Mouse (Mus musculus): Measurements from ENCODE around the gene Tns2. TPM values are rescaled to one million over a fixed set of nuclear protein-coding genes. Genes with fewer than 3 reads are reported as not detected.

Gene Tns2
- polyA plus RNA-seq, 1 experiment, result 19.4 TPM

DNA sequence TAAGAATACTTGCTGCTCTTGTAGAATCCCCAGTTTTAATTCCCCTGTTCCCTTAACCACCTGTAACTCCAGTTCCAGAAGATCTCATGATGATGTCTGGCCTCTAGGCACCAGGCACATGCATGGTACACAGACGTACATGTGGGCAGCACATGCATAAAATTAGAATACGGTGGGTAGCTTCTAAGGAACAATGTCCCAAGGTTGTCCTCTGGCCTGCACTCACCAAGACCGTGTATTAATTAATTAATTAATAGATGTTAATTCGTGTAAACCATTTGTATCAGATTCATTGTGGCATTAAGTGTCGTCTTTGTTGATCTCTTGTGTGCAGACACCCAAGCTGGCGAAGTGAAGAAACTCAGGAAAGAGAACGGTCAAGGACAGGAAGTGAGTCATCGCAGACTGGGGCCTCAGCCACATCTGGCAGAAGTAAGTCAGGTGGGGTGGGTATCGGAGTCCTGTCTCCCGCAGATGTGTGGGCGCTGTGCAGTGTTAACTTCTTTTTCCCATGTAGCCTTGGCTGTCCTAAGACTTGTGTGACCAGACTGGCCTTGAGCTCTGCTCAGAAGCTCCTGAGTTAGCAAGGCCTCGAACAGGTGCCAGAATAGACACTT is 9.0 kb upstream of the Tns2 start:
- Histone ChIP-seq H3K4me1 (ENCODE audit: control insufficient read depth, insufficient read depth, low read length) (no peaks in the 10 kb centered on the region), H3K27ac (ENCODE audit: insufficient read depth, low read length) (no peak overlapping the region), H3K4me3 (ENCODE audit: insufficient read depth, low read length) (no peak overlapping the region)
- TF ChIP-seq CTCF (IDR thresholded peaks at IDR 0.05; ENCODE audit: extremely low read depth, insufficient read depth, low read length) (no peak), POLR2A (IDR thresholded peaks at IDR 0.05; ENCODE audit: extremely low read depth, insufficient read depth, low read length) (no peak)

DNA sequence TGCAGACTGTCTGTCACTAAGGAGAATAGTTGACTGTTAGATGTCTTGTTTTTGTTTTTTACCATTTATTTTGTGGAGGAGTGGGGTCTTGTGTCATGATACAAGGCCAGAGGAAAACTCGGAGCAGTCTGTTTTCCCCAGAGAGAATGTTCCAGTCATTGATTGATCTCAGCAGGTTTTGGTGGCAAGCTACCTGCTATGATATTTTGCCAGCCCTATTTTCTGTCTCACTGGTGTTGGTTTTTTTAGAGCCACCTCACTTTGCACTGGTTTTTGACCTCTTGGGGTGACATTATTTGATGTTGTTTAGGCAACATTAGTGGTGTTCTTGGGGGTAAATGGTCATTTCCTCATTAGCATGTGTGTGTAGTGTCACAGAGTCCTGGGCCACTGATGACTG is 8.5 kb upstream of the Tns2 start:
- Histone ChIP-seq H3K27ac (ENCODE audit: insufficient read depth, low read length) (no peak overlapping the region), H3K4me1 (ENCODE audit: control insufficient read depth, insufficient read depth, low read length) (no peaks in the 10 kb centered on the region), H3K4me3 (ENCODE audit: insufficient read depth, low read length) (no peak overlapping the region)
- TF ChIP-seq CTCF (IDR thresholded peaks at IDR 0.05; ENCODE audit: extremely low read depth, insufficient read depth, low read length) (no peak), POLR2A (IDR thresholded peaks at IDR 0.05; ENCODE audit: extremely low read depth, insufficient read depth, low read length) (no peak)

DNA sequence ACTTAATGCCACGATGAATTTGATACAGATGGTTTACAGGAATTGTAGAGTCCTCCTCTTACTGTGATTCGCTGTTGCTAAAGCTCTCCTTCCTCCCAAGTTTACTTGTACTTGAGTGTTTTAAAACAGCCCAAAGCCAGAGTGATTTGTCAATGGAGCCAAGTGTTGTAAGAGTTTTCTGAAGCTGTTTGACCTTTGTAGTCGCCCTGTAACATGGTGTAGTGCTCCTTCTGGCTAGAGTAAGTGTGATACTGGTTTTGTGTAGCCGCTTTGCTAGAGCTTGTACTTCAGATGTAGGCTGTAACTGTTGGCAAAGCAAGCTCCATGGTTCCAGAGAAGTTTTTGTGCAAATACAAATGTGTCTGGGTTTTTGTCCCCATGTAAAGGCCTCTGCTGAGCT is 8.0 kb upstream of the Tns2 start:
- Histone ChIP-seq H3K27ac (ENCODE audit: insufficient read depth, low read length) (no peak overlapping the region), H3K4me3 (ENCODE audit: insufficient read depth, low read length) (no peak overlapping the region), H3K4me1 (ENCODE audit: control insufficient read depth, insufficient read depth, low read length) (no peaks in the 10 kb centered on the region)
- TF ChIP-seq POLR2A (IDR thresholded peaks at IDR 0.05; ENCODE audit: extremely low read depth, insufficient read depth, low read length) (no peak), CTCF (IDR thresholded peaks at IDR 0.05; ENCODE audit: extremely low read depth, insufficient read depth, low read length) (no peak)

DNA sequence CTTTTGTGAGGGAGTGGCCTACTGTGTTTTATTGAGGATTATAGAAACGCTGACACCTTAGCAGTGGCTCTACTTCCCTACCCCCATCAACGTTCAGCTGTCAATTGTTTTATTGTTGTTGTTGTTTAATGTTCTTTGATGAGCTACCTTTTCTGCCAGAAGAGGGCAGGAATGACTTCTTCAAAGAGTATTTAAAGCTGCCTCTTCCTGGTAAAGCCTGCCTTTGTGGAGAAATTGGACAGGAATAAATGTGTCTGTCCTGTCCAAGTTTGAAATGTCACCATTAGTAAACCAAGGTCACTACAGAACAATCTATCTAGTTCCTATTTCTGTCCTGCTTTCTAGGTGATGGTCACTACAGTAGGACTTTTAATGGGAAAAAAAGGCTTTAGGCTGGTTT is 6.1 kb upstream of the Tns2 start:
- no peaks in the 10 kb centered on the region for H3K4me1 ChIP-seq (ENCODE audit: control insufficient read depth, insufficient read depth, low read length)
- TF ChIP-seq POLR2A (IDR thresholded peaks at IDR 0.05; ENCODE audit: extremely low read depth, insufficient read depth, low read length) (no peak), CTCF (IDR thresholded peaks at IDR 0.05; ENCODE audit: extremely low read depth, insufficient read depth, low read length) (no peak)
- H3K27ac ChIP-seq (ENCODE audit: insufficient read depth, low read length), result no peak overlapping the region
- no peak overlapping the region for H3K4me3 ChIP-seq (ENCODE audit: insufficient read depth, low read length)

DNA sequence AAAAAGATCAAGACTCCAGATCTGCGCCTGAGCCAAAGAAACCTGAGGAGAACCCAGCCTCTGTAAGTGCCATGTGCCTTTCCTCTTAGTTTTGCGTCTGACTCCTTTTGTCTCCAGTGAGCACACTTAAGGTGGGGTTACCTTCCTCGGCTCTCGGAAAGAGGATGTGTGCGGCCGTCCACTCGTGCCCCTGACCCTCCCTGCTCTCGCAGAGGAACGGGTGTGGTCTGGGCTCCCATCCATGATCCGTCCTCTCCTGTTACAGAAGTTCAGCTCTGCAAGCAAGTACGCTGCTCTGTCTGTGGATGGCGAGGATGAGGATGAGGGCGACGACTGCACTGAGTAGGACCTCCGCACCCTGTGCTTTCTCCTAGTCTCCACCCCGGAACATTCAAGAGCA is 5.2 kb upstream of the Tns2 start:
- Histone ChIP-seq H3K27ac (ENCODE audit: insufficient read depth, low read length) (no peak overlapping the region), H3K4me3 (ENCODE audit: insufficient read depth, low read length) (no peak overlapping the region), H3K4me1 (ENCODE audit: control insufficient read depth, insufficient read depth, low read length) (0 out of 2 replicates have a peak, but pooled peaks cover 3% of the 10 kb centered on the region)
- TF ChIP-seq CTCF (IDR thresholded peaks at IDR 0.05; ENCODE audit: extremely low read depth, insufficient read depth, low read length) (no peak), POLR2A (IDR thresholded peaks at IDR 0.05; ENCODE audit: extremely low read depth, insufficient read depth, low read length) (no peak)

DNA sequence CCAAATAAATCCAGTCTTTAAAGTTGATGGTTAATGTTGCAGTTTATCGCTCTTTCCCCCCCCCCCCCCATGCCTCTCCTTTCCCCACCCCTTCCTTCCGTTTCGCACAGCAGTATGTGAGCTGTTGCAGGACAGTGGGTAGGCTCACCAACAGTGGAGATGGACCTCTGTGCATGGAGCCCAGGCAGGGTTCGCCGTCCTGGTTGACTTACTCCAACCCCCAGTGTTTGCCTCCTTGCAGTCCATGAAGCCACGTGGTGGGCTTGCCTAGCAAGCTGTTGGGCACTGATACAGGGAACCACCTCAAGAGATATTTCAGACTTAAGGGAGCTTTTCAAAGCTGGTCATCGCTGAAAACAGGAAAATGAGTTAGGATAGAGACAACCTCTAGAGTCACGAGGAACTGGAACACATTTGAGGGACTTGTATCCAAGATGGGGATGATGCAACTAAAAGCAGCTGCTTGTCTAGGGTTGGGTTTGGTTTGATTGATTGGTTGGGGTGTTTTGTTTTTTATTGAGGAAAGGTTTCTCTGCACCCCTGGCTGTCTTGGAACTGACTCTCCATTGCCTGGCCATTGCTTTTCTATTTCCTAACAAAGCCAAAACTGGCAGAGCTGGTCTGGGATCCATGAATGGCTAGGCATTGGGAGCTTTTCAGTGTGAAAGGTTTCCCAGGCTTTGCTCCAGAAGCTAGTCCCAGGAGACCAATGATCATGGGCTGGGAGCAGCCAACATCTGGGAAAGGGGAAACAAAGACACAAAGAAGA is 2.9 kb upstream of the Tns2 start:
- Histone ChIP-seq H3K27ac (ENCODE audit: insufficient read depth, low read length) (no peak overlapping the region), H3K4me3 (ENCODE audit: insufficient read depth, low read length) (no peak overlapping the region), H3K4me1 (ENCODE audit: control insufficient read depth, insufficient read depth, low read length) (0 out of 2 replicates have a peak, but pooled peaks cover 7% of the 10 kb centered on the region)
- TF ChIP-seq POLR2A (IDR thresholded peaks at IDR 0.05; ENCODE audit: extremely low read depth, insufficient read depth, low read length), result no peak
- TF ChIP-seq CTCF (IDR thresholded peaks at IDR 0.05; ENCODE audit: extremely low read depth, insufficient read depth, low read length), result no peak

DNA sequence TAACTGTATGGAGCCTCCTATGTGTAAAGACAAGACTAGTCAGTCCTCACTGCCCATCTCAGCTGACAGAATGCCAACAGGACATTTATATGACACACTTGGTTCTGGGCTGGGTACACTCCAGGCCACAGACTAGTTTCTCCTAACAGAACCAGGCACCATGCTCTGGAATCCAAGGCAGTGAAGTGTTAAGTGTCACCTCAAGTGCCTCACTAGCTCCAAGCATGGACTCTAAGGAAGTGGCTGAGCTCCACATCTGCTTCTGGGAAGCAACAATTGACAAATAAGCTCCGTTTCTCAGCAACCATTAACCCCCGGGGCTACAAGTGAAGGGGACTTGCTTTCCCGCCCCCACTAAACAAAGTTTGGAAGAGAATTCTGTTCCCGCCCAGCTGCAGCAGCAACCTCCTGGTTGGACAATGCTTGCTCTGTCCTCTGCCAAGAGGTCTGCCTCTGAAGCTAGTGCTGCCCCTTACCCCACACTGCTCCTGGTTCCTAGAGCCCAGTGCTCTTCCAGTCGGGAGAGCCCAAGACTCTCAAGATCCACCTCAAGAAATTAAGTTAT is 2.1 kb upstream of the Tns2 start:
- H3K4me3 ChIP-seq (ENCODE audit: insufficient read depth, low read length), result no peak overlapping the region
- no peak overlapping the region for H3K27ac ChIP-seq (ENCODE audit: insufficient read depth, low read length)
- TF ChIP-seq POLR2A (IDR thresholded peaks at IDR 0.05; ENCODE audit: extremely low read depth, insufficient read depth, low read length) (no peak), CTCF (IDR thresholded peaks at IDR 0.05; ENCODE audit: extremely low read depth, insufficient read depth, low read length) (no peak)
- 0 out of 2 replicates have a peak, but pooled peaks cover 7% of the 10 kb centered on the region for H3K4me1 ChIP-seq (ENCODE audit: control insufficient read depth, insufficient read depth, low read length)

DNA sequence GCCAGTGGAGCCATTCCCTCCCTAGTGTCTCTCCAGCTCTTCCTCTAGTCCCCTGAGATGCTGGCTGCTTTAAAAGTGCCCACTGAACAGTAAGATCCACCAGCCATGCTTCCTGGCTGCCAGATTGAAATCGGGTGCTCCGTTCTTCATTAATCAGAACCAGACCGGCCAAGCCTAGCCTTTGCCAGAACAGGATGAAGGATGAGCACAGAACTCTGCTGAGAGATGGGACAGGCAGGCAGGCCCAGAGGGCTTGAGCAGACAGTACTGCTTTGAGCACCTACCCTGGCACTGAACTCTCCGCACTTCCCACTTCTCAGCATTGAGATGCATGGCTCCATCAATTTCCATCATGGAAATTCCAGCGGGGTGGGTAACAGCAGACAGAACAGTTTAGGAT is 953 bp upstream of the Tns2 start:
- no peak overlapping the region for H3K4me3 ChIP-seq (ENCODE audit: insufficient read depth, low read length)
- H3K4me1 ChIP-seq (ENCODE audit: control insufficient read depth, insufficient read depth, low read length), result 0 out of 2 replicates have a peak, but pooled peaks cover 7% of the 10 kb centered on the region
- H3K27ac ChIP-seq (ENCODE audit: insufficient read depth, low read length), result no peak overlapping the region
- TF ChIP-seq POLR2A (IDR thresholded peaks at IDR 0.05; ENCODE audit: extremely low read depth, insufficient read depth, low read length), result no peak

DNA sequence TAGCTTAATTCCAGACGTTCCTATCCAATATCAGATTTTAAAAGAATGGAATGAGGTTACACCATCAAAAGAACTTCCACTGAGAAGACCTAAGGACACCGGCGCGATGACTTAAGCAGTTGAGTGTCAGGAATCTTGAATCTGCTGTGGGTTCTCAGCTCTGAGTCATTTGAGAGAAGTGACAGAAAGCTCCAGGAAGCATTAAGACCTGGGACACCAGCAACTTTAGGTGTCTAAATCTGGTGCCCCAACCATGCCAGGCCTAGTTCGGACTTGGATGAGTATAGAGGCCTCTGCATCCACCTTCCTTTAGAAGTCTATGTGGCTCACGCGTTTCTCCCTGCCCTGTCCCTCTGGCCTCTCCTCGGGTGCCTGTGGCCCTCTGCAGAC is 447 bp upstream of the Tns2 start:
- Histone ChIP-seq H3K4me1 (ENCODE audit: control insufficient read depth, insufficient read depth, low read length) (0 out of 2 replicates have a peak, but pooled peaks cover 7% of the 10 kb centered on the region), H3K4me3 (ENCODE audit: insufficient read depth, low read length) (peak overlapping the region; percentile 41), H3K27ac (ENCODE audit: insufficient read depth, low read length) (peak overlapping the region; percentile 82)
- TF ChIP-seq POLR2A (IDR thresholded peaks at IDR 0.05; ENCODE audit: extremely low read depth, insufficient read depth, low read length) (no peak), CTCF (IDR thresholded peaks at IDR 0.05; ENCODE audit: extremely low read depth, insufficient read depth, low read length) (no peak)
